Comparison of ENCODE assay signal across 16 mouse cellular contexts in genomic region chr8:122435375-122435774, GRCm38 (mm10). TPM values are rescaled to one million over a fixed set of nuclear protein-coding genes. Genes with fewer than 3 reads are reported as not detected.
A peak's percentile ranks its signal among the peaks of the same experiment; 100 is the strongest.
DNase-seq lines count a peak whose midpoint lies in the region; TF ChIP-seq lines count a peak whose summit lies in the region.
"Had no signal": no experiment of that assay in that cellular context is flagged by ENCODE, and none has a peak within 500 bp of the region (broad histone marks: within the 10 kb centered on the region; RNA-seq: fewer than 3 reads in every experiment).

No protein-coding gene starts in this region.

- DNase-seq in kidney, adult 2 months = no peak
- no peak for DNase-seq in kidney, postnatal 10 days
- DNase-seq in thymus, adult 2 months = no peak
- no peak for DNase-seq in thymus, postnatal 0 days (ENCODE audit: low spot score)
- no peak for DNase-seq in Muller cell, postnatal 12 days (ENCODE audit: inconsistent ontology term)
- DNase-seq in cerebellum, adult 9-10 months = no peak
- no peak for DNase-seq in spleen, postnatal 14 days (ENCODE audit: low spot score in 2 of 2)
- DNase-seq: spleen, adult 18-20 months; thymus, postnatal 36 days had no signal

- no peak overlapping the region for H3K27ac ChIP-seq in kidney, adult 2 months (ENCODE audit: insufficient read depth, low read depth, low read length)
- no peak overlapping the region for H3K27ac ChIP-seq in thymus, adult 2 months (ENCODE audit: control insufficient read depth, insufficient read depth, low read length)
- no peak overlapping the region for H3K27ac ChIP-seq in bone marrow, adult 2 months (ENCODE audit: control insufficient read depth, insufficient read depth, low read depth, low read length, poor library complexity)
- H3K27ac ChIP-seq: hindbrain, embryonic 10.5 days; liver, embryonic 15.5 days; neural tube, embryonic 13.5 days had no signal

- H3K4me1 ChIP-seq in kidney, adult 2 months (ENCODE audit: control insufficient read depth, insufficient read depth, low read length) = peaks cover 3% of the 10 kb centered on the region; the same call in 1 of the 2 replicates
- peaks cover 56% of the 10 kb centered on the region for H3K4me1 ChIP-seq in thymus, adult 2 months (replicated peaks; ENCODE audit: control insufficient read depth, insufficient read depth, low read length)
- peaks cover 11% of the 10 kb centered on the region; the same call in 1 of the 2 replicates for H3K4me1 ChIP-seq in bone marrow, adult 2 months (ENCODE audit: control insufficient read depth, insufficient read depth, low read length)

- no peak for TF ChIP-seq POLR2A in kidney, adult 2 months (IDR thresholded peaks at IDR 0.05; ENCODE audit: low read depth, low read length)
- no peak for TF ChIP-seq POLR2A in thymus, adult 2 months (IDR thresholded peaks at IDR 0.05; ENCODE audit: control insufficient read depth, extremely low read depth, insufficient read depth, low read length, poor library complexity)
- TF ChIP-seq POLR2A in bone marrow, adult 2 months (IDR thresholded peaks at IDR 0.05; ENCODE audit: borderline replicate concordance, control insufficient read depth, low read depth, low read length) = no peak

- no peaks in the 10 kb centered on the region for H3K27me3 ChIP-seq in kidney, adult 2 months (replicated peaks; ENCODE audit: control insufficient read depth, insufficient read depth, low read length)
- no peaks in the 10 kb centered on the region for H3K27me3 ChIP-seq in thymus, adult 2 months (ENCODE audit: control insufficient read depth, insufficient read depth, low read length)
- H3K27me3 ChIP-seq: neural tube, embryonic 13.5 days had no signal

- WGBS in kidney, adult 2 months = 92% methylated on average over 6 of the region's 6 CpGs
- 96% methylated on average over 6 of the region's 6 CpGs for WGBS in thymus, adult 2 months
- 86% methylated on average over 6 of the region's 6 CpGs for WGBS in bone marrow, adult 2 months

- no peak overlapping the region for H3K4me3 ChIP-seq in kidney, adult 2 months (ENCODE audit: insufficient read depth, low read depth, low read length)
- no peak overlapping the region for H3K4me3 ChIP-seq in thymus, adult 2 months (ENCODE audit: control insufficient read depth, insufficient read depth, low read length)
- no peak overlapping the region for H3K4me3 ChIP-seq in bone marrow, adult 2 months (replicated peaks; ENCODE audit: control insufficient read depth, low read depth, low read length)
- H3K4me3 ChIP-seq: erythroblast, embryonic 14.5 days; hindbrain, embryonic 10.5 days; liver, embryonic 15.5 days; neural tube, embryonic 13.5 days had no signal

- no peaks in the 10 kb centered on the region for H3K36me3 ChIP-seq in kidney, adult 2 months (ENCODE audit: control insufficient read depth, insufficient read depth, low read length)
- no peaks in the 10 kb centered on the region for H3K36me3 ChIP-seq in thymus, adult 2 months (ENCODE audit: control insufficient read depth, insufficient read depth, low read length)

- TF ChIP-seq CTCF in kidney, adult 2 months (conservative IDR thresholded peaks at IDR 0.05; ENCODE audit: insufficient read depth, insufficient read length, low read depth, low read length) = 0 out of 2 replicates have a peak, but pooled peaks have one; percentile 28
- peak; percentile 69; the same call in 1 of the 2 replicates for TF ChIP-seq CTCF in thymus, adult 2 months (IDR thresholded peaks at IDR 0.05; ENCODE audit: borderline replicate concordance, control insufficient read depth, extremely low read depth, insufficient read depth, low read length, poor library complexity)
- peak; percentile 31; the same call in 1 of the 2 replicates for TF ChIP-seq CTCF in bone marrow, adult 2 months (IDR thresholded peaks at IDR 0.05; ENCODE audit: control insufficient read depth, insufficient read depth, low read length)

RNA-seq across cellular contexts. Expression of gene Cyba, which starts 2.6 kb away (rescaled TPM):
- 1,266 and 1,342 TPM in 2 replicates for polyA plus RNA-seq in kidney, adult 2 months (2012; rRNA removed)
- 671 and 705 TPM in 2 replicates for polyA plus RNA-seq in thymus, adult 2 months (2012; rRNA removed)
- 540 and 564 TPM in 2 replicates for polyA plus RNA-seq in thymus, postnatal 0 days (2015; fragmentation: Nextera tagmentation; extraction: Ambion mirVana)
- 168 and 494 TPM in 2 replicates for polyA plus RNA-seq in bone marrow, adult 2 months (2011; ENCODE audit: insufficient read depth, insufficient read length, low replicate concordance, missing spikeins)

RNA-seq across cellular contexts. Expression of gene Mvd, which starts 7.8 kb away (rescaled TPM):
- 68.7 and 77.3 TPM in 2 replicates for polyA plus RNA-seq in kidney, adult 2 months (2012; rRNA removed)
- 25.0 and 26.2 TPM in 2 replicates for polyA plus RNA-seq in thymus, adult 2 months (2012; rRNA removed)
- 17.4 and 19.5 TPM in 2 replicates for polyA plus RNA-seq in thymus, postnatal 0 days (2015; fragmentation: Nextera tagmentation; extraction: Ambion mirVana)
- polyA plus RNA-seq in bone marrow, adult 2 months (2011; ENCODE audit: insufficient read depth, insufficient read length, low replicate concordance, missing spikeins) = 2.4 and 6.3 TPM in 2 replicates

RNA-seq across cellular contexts. Expression of gene Il17c, which starts 13.6 kb away (rescaled TPM):
- 0.11 TPM in 1 of 2 replicates, not detected in the other for polyA plus RNA-seq in kidney, adult 2 months (2012; rRNA removed)
- 0.47 and 1.4 TPM in 2 replicates for polyA plus RNA-seq in thymus, adult 2 months (2012; rRNA removed)
- 0.26 and 0.37 TPM in 2 replicates for polyA plus RNA-seq in thymus, postnatal 0 days (2015; fragmentation: Nextera tagmentation; extraction: Ambion mirVana)
- polyA plus RNA-seq in bone marrow, adult 2 months (2011; ENCODE audit: insufficient read depth, insufficient read length, low replicate concordance, missing spikeins) = not detected in 2 replicates
- polyA plus RNA-seq: erythroblast, embryonic 14.5 days; hindbrain, embryonic 10.5 days; kidney, embryonic 16.5 days; liver, embryonic 15.5 days; midbrain, embryonic 11.5 days; neural tube, embryonic 13.5 days had no signal

RNA-seq across cellular contexts. Expression of gene Snai3, which starts 25.2 kb away (rescaled TPM):
- polyA plus RNA-seq in kidney, adult 2 months (2012; rRNA removed) = 1.6 and 1.7 TPM in 2 replicates
- polyA plus RNA-seq in thymus, adult 2 months (2012; rRNA removed) = 47.1 and 51.1 TPM in 2 replicates
- 37.5 TPM in 2 replicates for polyA plus RNA-seq in thymus, postnatal 0 days (2015; fragmentation: Nextera tagmentation; extraction: Ambion mirVana)
- polyA plus RNA-seq in bone marrow, adult 2 months (2011; ENCODE audit: insufficient read depth, insufficient read length, low replicate concordance, missing spikeins) = 2.2 TPM in 1 of 2 replicates, not detected in the other
- polyA plus RNA-seq: erythroblast, embryonic 14.5 days; hindbrain, embryonic 10.5 days; midbrain, embryonic 11.5 days had no signal

RNA-seq across cellular contexts. Expression of gene Rnf166, which starts 40.5 kb away (rescaled TPM):
- polyA plus RNA-seq in kidney, adult 2 months (2012; rRNA removed) = 64.4 and 64.5 TPM in 2 replicates
- polyA plus RNA-seq in thymus, adult 2 months (2012; rRNA removed) = 273 and 296 TPM in 2 replicates
- polyA plus RNA-seq in thymus, postnatal 0 days (2015; fragmentation: Nextera tagmentation; extraction: Ambion mirVana) = 98.0 and 108 TPM in 2 replicates
- polyA plus RNA-seq in bone marrow, adult 2 months (2011; ENCODE audit: insufficient read depth, insufficient read length, low replicate concordance, missing spikeins) = 17.4 and 32.7 TPM in 2 replicates
